Mouse (Mus musculus) heart, embryonic 13.5 days (tissue): ENCODE measurements around the gene Hs3st2. TPM values are rescaled to one million over a fixed set of nuclear protein-coding genes. Genes with fewer than 3 reads are reported as not detected.

Experiments
- ATAC-seq: fragments of 200-750 bp; cut with Nextera tagmentation; 2 replicates; pipeline ENCODE4 v1.8.0; 2017; ENCODE audit warnings: moderate TSS enrichment; ENCODE audit not compliant: insufficient number of reproducible peaks, low FRiP score, low TSS enrichment; ENCODE audit errors: extremely low read depth
- H3K27ac ChIP-seq: fragments of 300-500 bp; sonication (generic); replicated peaks from 2 replicates; pipeline ENCODE4 v1.5.1; 2015; ENCODE audit warnings: moderate library complexity, mild to moderate bottlenecking, inconsistent platforms
- H3K27me3 ChIP-seq: fragments of 300-500 bp; sonication (generic); replicated peaks from 2 replicates; pipeline ENCODE4 v1.6.1; 2015; ENCODE audit warnings: mild to moderate bottlenecking, inconsistent platforms
- H3K36me3 ChIP-seq: fragments of 300-500 bp; sonication (generic); 2 replicates; pipeline ENCODE4 v1.6.1; 2015; ENCODE audit warnings: mild to moderate bottlenecking, inconsistent platforms
- H3K4me1 ChIP-seq: fragments of 300-500 bp; sonication (generic); 2 replicates; pipeline ENCODE4 v1.6.1; 2015; ENCODE audit warnings: inconsistent platforms
- H3K4me2 ChIP-seq: fragments of 300-500 bp; sonication (generic); 2 replicates; pipeline ENCODE4 v1.6.1; 2015; ENCODE audit warnings: inconsistent platforms, mild to moderate bottlenecking, moderate library complexity
- H3K4me3 ChIP-seq: fragments of 300-500 bp; sonication (generic); 2 replicates; pipeline ENCODE4 v1.5.1; 2015; ENCODE audit warnings: moderate library complexity, mild to moderate bottlenecking, inconsistent platforms
- H3K9ac ChIP-seq: fragments of 300-500 bp; sonication (generic); 2 replicates; pipeline ENCODE4 v1.6.1; 2015; ENCODE audit warnings: inconsistent platforms, mild to moderate bottlenecking, moderate library complexity
- H3K9me3 ChIP-seq: fragments of 300-500 bp; sonication (generic); 2 replicates; pipeline ENCODE4 v1.6.1; 2016; ENCODE audit warnings: inconsistent platforms
- WGBS: fragments of 180-500 bp; shearing (Covaris S2); methylation state at CpG from one replicate; pipeline ENCODE4 v1.1.7; 2015; ENCODE audit warnings: mixed read lengths; 5-methylcytosine and 5-hydroxymethylcytosine counted together
- polyA plus RNA-seq: library from polyadenylated mRNA; unstranded; fragments of >200 nt; fragmentation: Nextera tagmentation; extraction: Ambion mirVana; gene quantifications from 2 replicates; pipeline ENCODE4 v1.2.1, GENCODE M21; 2015

Gene Hs3st2
- polyA plus RNA-seq, 1 experiment from 2014 or later = 0.39 TPM

- Histone ChIP-seq H3K9me3 (no peaks in the 10 kb centered on the region), H3K9ac (no peak overlapping the region), H3K36me3 (no peaks in the 10 kb centered on the region), H3K4me2 (no peak overlapping the region), H3K4me1 (no peaks in the 10 kb centered on the region), H3K4me3 (no peak overlapping the region), H3K27ac (no peak overlapping the region), H3K27me3 (no peaks in the 10 kb centered on the region)
- ATAC-seq = no peak
- 76% methylated on average over 18 of the region's 18 CpGs for WGBS
Measured at GRCm38 (mm10) chr7:121549329-121550022, 157.8 kb downstream of the Hs3st2 start.
